ENCODE assay signal across 11 mouse cellular contexts in the genomic region with DNA sequence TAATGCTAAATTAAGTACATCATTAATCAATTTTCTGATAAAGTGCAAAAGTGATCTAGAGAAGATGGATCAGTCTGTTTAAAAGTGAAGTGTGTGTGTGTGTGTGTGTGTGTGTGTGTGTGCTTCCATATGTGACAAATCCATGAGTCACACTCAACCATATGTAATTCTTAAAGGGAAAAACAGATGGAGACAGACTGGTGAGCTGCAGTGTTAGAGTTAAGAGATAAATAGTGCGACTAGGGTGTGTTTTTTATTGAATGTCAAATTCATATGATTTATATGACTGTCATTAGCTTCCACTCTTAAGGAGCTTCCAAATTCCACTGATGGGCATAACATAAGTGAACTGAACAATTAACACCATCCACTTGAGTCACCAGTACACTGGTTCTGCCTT.
"Had no signal": no experiment of that assay in that cellular context is flagged by ENCODE, and none has a peak within 500 bp of the region (broad histone marks: within the 10 kb centered on the region; RNA-seq: fewer than 3 reads in every experiment).

No protein-coding gene starts in this region.

- H3K4me2 ChIP-seq: limb, embryonic 13.5 days; midbrain, embryonic 13.5 days had no signal

- H3K27ac ChIP-seq: limb, embryonic 13.5 days; liver, embryonic 14.5 days; midbrain, embryonic 13.5 days; stomach, postnatal 0 days had no signal

- ATAC-seq: lung, postnatal 0 days; midbrain, embryonic 13.5 days had no signal

- H3K27me3 ChIP-seq: limb, embryonic 13.5 days; midbrain, embryonic 13.5 days had no signal

- DNase-seq: kidney, adult 2 months; kidney, postnatal 25 days; lung, adult 2 months; lung, postnatal 36 days; thymus, adult 18-20 months; thymus, postnatal 14 days had no signal

- H3K4me3 ChIP-seq: limb, embryonic 13.5 days; midbrain, embryonic 13.5 days had no signal

- H3K9me3 ChIP-seq: limb, embryonic 13.5 days; midbrain, embryonic 13.5 days had no signal

- H3K36me3 ChIP-seq: limb, embryonic 13.5 days; midbrain, embryonic 13.5 days had no signal

- H3K4me1 ChIP-seq: limb, embryonic 13.5 days; midbrain, embryonic 13.5 days had no signal

- H3K9ac ChIP-seq: limb, embryonic 13.5 days; liver, embryonic 14.5 days; midbrain, embryonic 13.5 days had no signal
